Mouse (Mus musculus): ENCODE measurements around the gene Ppt1. TPM values are rescaled to one million over a fixed set of nuclear protein-coding genes. Genes with fewer than 3 reads are reported as not detected.

Ppt1 gene
- polyA plus RNA-seq, 1 experiment: 40.0 TPM

DNA sequence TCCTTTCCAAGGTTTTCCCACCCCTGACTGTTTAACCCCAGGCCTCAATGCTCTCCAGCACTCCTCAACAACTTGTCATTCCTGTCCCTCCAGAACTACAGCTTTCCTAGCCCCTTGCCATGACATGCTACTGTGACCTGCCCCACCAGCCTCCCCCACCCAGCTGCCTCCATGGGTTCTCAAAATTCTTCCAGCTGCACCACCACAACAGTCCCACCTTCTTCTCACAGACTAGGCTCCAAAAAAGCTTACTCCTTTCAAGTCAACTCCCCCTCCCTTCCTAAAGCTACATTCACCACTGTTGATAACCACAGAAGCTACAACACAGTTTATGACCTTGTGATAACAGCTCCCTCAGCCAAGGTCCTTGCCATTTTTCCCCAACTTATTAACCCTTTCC lies 8.4 kb upstream of the Ppt1 start:
- no peak overlapping the region for H3K4me3 ChIP-seq (ENCODE audit: insufficient read depth, poor library complexity, severe bottlenecking)
- no peaks in the 10 kb centered on the region for H3K79me2 ChIP-seq (ENCODE audit: control insufficient read depth, insufficient read depth)
- no peaks in the 10 kb centered on the region for H3K79me3 ChIP-seq (ENCODE audit: low read depth)
- H3K36me3 ChIP-seq (ENCODE audit: control insufficient read depth, insufficient read depth): no peaks in the 10 kb centered on the region
- H3ac ChIP-seq (ENCODE audit: control insufficient read depth, insufficient read length, low read depth): no peak overlapping the region
- no peak for TF ChIP-seq MAX (IDR thresholded peaks at IDR 0.05)
- TF ChIP-seq FOSL1 (IDR thresholded peaks at IDR 0.05; ENCODE audit: insufficient read depth, low read length, poor library complexity, severe bottlenecking): no peak
- TF ChIP-seq MYOD1 (IDR thresholded peaks at IDR 0.05; ENCODE audit: control insufficient read depth, insufficient read length, low read depth): no peak
- no peak for TF ChIP-seq CTCF (IDR thresholded peaks at IDR 0.05; ENCODE audit: control insufficient read depth, insufficient read depth, insufficient read length)
- no peak for TF ChIP-seq USF1 (IDR thresholded peaks at IDR 0.05; ENCODE audit: low read depth)
- no peak for TF ChIP-seq CEBPB (IDR thresholded peaks at IDR 0.05; ENCODE audit: low read depth)
- TF ChIP-seq MYOG (IDR thresholded peaks at IDR 0.05; ENCODE audit: control insufficient read depth, extremely low read depth, insufficient read length): no peak
- H3K27me3 ChIP-seq (ENCODE audit: control insufficient read depth, insufficient read depth, insufficient read length): peaks cover 3% of the 10 kb centered on the region

DNA sequence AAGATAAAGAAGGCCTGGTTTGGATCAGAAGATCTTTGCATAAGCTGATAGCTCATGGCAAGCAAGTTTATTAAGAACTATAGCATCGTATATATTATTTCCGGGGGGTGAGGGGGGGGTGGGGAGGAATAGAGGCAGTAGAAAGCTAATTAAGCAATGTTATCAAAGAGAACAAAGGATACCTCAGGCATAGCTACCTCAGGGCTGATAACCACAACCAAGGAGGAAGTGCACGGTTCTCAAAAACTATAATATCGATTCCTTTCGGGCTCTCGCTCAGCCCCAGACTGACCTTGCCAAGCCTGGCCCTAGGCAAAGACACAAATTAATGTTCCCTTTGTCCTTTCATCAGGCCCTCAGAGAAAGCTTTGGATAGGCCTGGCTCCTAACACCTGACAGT lies 6.7 kb upstream of the Ppt1 start:
- no peak overlapping the region for H3ac ChIP-seq (ENCODE audit: control insufficient read depth, insufficient read length, low read depth)
- TF ChIP-seq MAX (IDR thresholded peaks at IDR 0.05) (no peak), MYOD1 (IDR thresholded peaks at IDR 0.05; ENCODE audit: control insufficient read depth, insufficient read length, low read depth) (no peak), USF1 (IDR thresholded peaks at IDR 0.05; ENCODE audit: low read depth) (no peak), CTCF (IDR thresholded peaks at IDR 0.05; ENCODE audit: control insufficient read depth, insufficient read depth, insufficient read length) (no peak), MYOG (IDR thresholded peaks at IDR 0.05; ENCODE audit: control insufficient read depth, extremely low read depth, insufficient read length) (no peak), CEBPB (IDR thresholded peaks at IDR 0.05; ENCODE audit: low read depth) (no peak), FOSL1 (IDR thresholded peaks at IDR 0.05; ENCODE audit: insufficient read depth, low read length, poor library complexity, severe bottlenecking) (no peak)
- peaks cover 3% of the 10 kb centered on the region for H3K27me3 ChIP-seq (ENCODE audit: control insufficient read depth, insufficient read depth, insufficient read length)
- no peaks in the 10 kb centered on the region for H3K79me3 ChIP-seq (ENCODE audit: low read depth)
- no peaks in the 10 kb centered on the region for H3K79me2 ChIP-seq (ENCODE audit: control insufficient read depth, insufficient read depth)
- H3K4me3 ChIP-seq (ENCODE audit: insufficient read depth, poor library complexity, severe bottlenecking): no peak overlapping the region
- no peaks in the 10 kb centered on the region for H3K36me3 ChIP-seq (ENCODE audit: control insufficient read depth, insufficient read depth)

DNA sequence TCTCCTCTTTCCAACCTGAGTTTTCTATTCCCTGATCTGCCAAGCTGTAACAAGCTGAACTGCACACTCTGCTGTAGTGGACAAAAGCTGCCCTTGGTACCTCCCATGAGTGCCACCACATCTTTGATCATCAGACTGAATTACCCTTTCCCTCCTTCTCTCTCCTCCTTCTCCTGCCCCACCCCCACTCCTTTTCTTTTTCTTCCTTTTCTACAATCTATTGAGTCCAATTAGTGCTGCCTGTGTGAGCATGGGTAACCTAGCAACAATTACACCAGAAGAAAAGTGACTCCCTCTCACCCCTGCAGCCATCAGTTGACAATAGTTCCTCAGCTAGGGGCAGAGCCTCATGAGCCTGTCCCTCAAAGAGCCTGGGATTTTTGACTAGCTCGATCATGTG lies 4.2 kb upstream of the Ppt1 start:
- peaks cover 5% of the 10 kb centered on the region for H3K79me3 ChIP-seq (ENCODE audit: low read depth)
- no peak overlapping the region for H3ac ChIP-seq (ENCODE audit: control insufficient read depth, insufficient read length, low read depth)
- peaks cover 8% of the 10 kb centered on the region for H3K79me2 ChIP-seq (ENCODE audit: control insufficient read depth, insufficient read depth)
- no peak overlapping the region for H3K4me3 ChIP-seq (ENCODE audit: insufficient read depth, poor library complexity, severe bottlenecking)
- TF ChIP-seq FOSL1 (IDR thresholded peaks at IDR 0.05; ENCODE audit: insufficient read depth, low read length, poor library complexity, severe bottlenecking) (no peak), MAX (IDR thresholded peaks at IDR 0.05) (no peak), CTCF (IDR thresholded peaks at IDR 0.05; ENCODE audit: control insufficient read depth, insufficient read depth, insufficient read length) (no peak)
- peaks cover 3% of the 10 kb centered on the region for H3K27me3 ChIP-seq (ENCODE audit: control insufficient read depth, insufficient read depth, insufficient read length)
- no peaks in the 10 kb centered on the region for H3K36me3 ChIP-seq (ENCODE audit: control insufficient read depth, insufficient read depth)

DNA sequence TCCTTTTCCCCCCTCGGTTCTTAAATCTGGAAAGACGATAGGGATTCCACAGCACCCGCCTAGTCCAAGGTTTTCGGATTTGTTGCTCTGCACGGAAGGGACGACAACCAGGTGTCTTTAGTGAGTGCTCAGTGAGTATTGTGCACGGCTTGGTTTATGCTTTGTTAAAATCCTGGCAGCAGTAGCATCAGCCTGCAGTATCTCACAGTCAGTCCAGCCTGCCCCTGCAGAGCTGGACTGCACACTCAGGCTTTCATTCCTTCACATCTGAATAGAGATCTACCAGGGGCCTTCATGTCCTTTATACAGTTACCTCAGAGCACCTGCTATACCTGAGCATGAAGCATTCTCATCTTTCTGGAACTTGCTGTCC lies 347 bp downstream of the Ppt1 start:
- Histone ChIP-seq H3K79me3 (ENCODE audit: low read depth) (peaks cover 16% of the 10 kb centered on the region), H3ac (ENCODE audit: control insufficient read depth, insufficient read length, low read depth) (peak overlapping the region; percentile 85), H3K27me3 (ENCODE audit: control insufficient read depth, insufficient read depth, insufficient read length) (no peaks in the 10 kb centered on the region), H3K36me3 (ENCODE audit: control insufficient read depth, insufficient read depth) (peaks cover 9% of the 10 kb centered on the region), H3K4me3 (ENCODE audit: insufficient read depth, poor library complexity, severe bottlenecking) (peak overlapping the region; percentile 69), H3K79me2 (ENCODE audit: control insufficient read depth, insufficient read depth) (peaks cover 40% of the 10 kb centered on the region)
- no peak for TF ChIP-seq MYOD1 (IDR thresholded peaks at IDR 0.05; ENCODE audit: control insufficient read depth, insufficient read length, low read depth)
- TF ChIP-seq CEBPB (IDR thresholded peaks at IDR 0.05; ENCODE audit: low read depth): no peak
- TF ChIP-seq USF1 (IDR thresholded peaks at IDR 0.05; ENCODE audit: low read depth): no peak
- no peak for TF ChIP-seq MYOG (IDR thresholded peaks at IDR 0.05; ENCODE audit: control insufficient read depth, extremely low read depth, insufficient read length)
- no peak for TF ChIP-seq FOSL1 (IDR thresholded peaks at IDR 0.05; ENCODE audit: insufficient read depth, low read length, poor library complexity, severe bottlenecking)
- TF ChIP-seq CTCF (IDR thresholded peaks at IDR 0.05; ENCODE audit: control insufficient read depth, insufficient read depth, insufficient read length): no peak
- TF ChIP-seq MAX (IDR thresholded peaks at IDR 0.05): no peak

DNA sequence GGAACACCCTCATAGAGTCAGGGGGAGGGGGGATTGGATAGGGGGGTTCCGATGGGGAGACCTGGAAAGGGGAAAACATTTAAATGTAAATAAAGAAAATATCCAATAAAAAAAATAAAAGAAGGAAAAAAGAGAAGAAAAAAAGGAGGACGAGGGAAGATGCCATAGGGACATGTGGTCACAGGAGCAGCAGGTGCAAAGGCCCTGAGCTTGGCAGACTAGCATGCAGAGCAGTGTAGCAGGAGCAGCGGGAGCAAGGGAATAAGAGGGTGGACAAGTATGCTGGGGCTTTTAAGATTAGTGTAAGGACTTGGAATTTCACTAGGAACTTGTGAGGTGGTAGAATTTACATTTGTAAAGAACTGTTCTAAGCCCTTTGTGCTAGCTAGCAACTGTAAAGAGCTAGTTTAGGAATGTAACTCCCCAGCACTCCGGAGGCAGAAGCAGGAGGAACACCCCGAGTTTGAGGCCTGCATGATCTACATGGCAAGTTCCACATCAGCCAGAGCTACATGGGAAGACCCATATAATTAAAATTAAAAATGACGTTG lies 1.2 kb downstream of the Ppt1 start:
- no peak overlapping the region for H3K4me3 ChIP-seq (ENCODE audit: insufficient read depth, poor library complexity, severe bottlenecking)
- peaks cover 49% of the 10 kb centered on the region for H3K79me2 ChIP-seq (ENCODE audit: control insufficient read depth, insufficient read depth)
- peaks cover 18% of the 10 kb centered on the region for H3K79me3 ChIP-seq (ENCODE audit: low read depth)
- H3K27me3 ChIP-seq (ENCODE audit: control insufficient read depth, insufficient read depth, insufficient read length): no peaks in the 10 kb centered on the region
- H3ac ChIP-seq (ENCODE audit: control insufficient read depth, insufficient read length, low read depth): no peak overlapping the region
- H3K36me3 ChIP-seq (ENCODE audit: control insufficient read depth, insufficient read depth): peaks cover 13% of the 10 kb centered on the region
- TF ChIP-seq USF1 (IDR thresholded peaks at IDR 0.05; ENCODE audit: low read depth) (no peak), FOSL1 (IDR thresholded peaks at IDR 0.05; ENCODE audit: insufficient read depth, low read length, poor library complexity, severe bottlenecking) (no peak)

DNA sequence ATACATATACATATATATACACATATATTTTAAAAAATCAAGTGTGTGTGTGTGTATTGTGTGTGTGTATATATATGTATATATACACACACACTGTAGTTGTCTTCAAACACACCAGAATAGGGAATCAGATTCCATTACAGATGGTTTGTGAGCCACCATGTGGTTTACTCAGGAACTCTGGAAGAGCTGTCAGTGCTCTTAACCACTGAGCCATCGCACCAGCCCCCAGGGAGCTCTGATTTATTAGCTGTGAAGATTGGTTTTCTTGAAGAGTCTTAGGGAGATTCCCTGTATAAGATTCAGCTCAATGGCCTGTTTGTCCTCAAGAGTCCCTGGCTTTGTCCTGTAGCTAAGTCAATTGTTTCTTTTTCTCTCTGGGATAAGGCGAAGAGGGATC lies 2.0 kb downstream of the Ppt1 start:
- Histone ChIP-seq H3K4me3 (ENCODE audit: insufficient read depth, poor library complexity, severe bottlenecking) (no peak overlapping the region), H3K36me3 (ENCODE audit: control insufficient read depth, insufficient read depth) (peaks cover 18% of the 10 kb centered on the region), H3K79me2 (ENCODE audit: control insufficient read depth, insufficient read depth) (peaks cover 56% of the 10 kb centered on the region), H3K79me3 (ENCODE audit: low read depth) (peaks cover 20% of the 10 kb centered on the region), H3K27me3 (ENCODE audit: control insufficient read depth, insufficient read depth, insufficient read length) (no peaks in the 10 kb centered on the region), H3ac (ENCODE audit: control insufficient read depth, insufficient read length, low read depth) (no peak overlapping the region)
- no peak for TF ChIP-seq MYOD1 (IDR thresholded peaks at IDR 0.05; ENCODE audit: control insufficient read depth, insufficient read length, low read depth)
- TF ChIP-seq FOSL1 (IDR thresholded peaks at IDR 0.05; ENCODE audit: insufficient read depth, low read length, poor library complexity, severe bottlenecking): no peak
- TF ChIP-seq MYOG (IDR thresholded peaks at IDR 0.05; ENCODE audit: control insufficient read depth, extremely low read depth, insufficient read length): no peak
